ENCODE assay signal across 8 mouse cellular contexts in the genomic region with DNA sequence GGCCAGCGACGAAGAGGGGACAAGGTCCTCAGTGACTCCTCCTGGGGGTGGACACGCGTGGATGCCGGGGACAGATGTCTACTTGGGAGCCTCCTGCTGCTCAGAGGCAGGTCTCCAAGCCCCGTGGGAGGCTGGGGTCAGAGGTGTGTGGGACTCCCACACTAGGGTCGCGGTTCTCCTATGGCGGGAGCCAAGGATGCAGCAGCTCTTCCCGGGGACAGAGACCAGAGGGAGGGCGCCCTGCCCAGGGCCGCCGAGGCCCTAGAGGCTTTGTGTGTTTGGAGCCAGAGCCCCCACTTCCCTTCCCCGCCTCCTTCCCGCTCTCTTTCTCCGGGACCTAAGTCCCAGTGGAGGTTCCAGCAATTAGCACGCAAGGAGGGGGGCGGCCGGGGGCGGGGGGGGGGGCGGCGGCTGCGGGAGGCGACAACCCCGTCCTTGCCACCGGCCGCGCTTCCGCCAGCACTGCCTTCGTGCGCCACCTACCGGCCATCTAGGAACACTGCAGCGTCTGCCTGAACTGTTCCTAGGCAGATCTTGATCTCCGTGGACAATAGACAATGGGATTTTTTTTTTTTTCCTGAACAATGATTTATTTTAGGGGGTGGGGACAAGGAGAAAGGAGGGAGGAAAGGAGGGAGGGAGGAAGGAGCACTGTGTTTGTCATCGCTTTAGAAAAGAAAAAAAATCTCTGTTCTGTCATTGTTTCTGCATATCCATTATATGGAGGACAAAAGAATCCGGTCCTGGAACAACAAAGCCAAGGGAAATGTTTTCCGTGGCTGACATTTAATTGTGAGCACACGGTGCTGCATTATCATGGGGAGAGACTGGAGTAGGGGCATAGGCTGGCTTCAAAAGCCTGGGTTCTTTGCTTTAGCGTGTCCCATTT.
DNase-seq lines count a peak whose midpoint lies in the region; ATAC-seq and TF ChIP-seq lines count a peak whose summit lies in the region.

No protein-coding gene starts in this region.

- no peaks in the 10 kb centered on the region for H3K9me3 ChIP-seq in hindbrain, postnatal 0 days (ENCODE audit: low read length)

- H3K27me3 ChIP-seq in hindbrain, postnatal 0 days (ENCODE audit: insufficient read depth, low read length): no peaks in the 10 kb centered on the region

- H3K9ac ChIP-seq in hindbrain, postnatal 0 days (replicated peaks; ENCODE audit: low read length): peak overlapping the region; percentile 65

- DNase-seq in ZHBTc4 (ENCODE audit: low read depth, low spot score): peak; percentile 82
- DNase-seq in cerebellum, postnatal 14 days: peak; percentile 92
- peak; percentile 83 for DNase-seq in gastrocnemius, postnatal 10 days
- DNase-seq in hindbrain, postnatal 0 days (ENCODE audit: low spot score): peak; percentile 92
- DNase-seq in left cerebral cortex, postnatal 25 days (ENCODE audit: low spot score in 2 of 2): peak; percentile 65 to 75
- peak; percentile 72 to 81 for DNase-seq in right cerebral cortex, adult 2 months (ENCODE audit: low spot score in 2 of 2)
- peak; percentile 76 for DNase-seq in urinary bladder, postnatal 14 days (ENCODE audit: low spot score)

- peak; percentile 92 for ATAC-seq in hindbrain, postnatal 0 days
- peak; percentile 70 for ATAC-seq in megakaryocyte progenitor cell, adult 5-6 weeks (replicated peaks; ENCODE audit: poor library complexity)

- H3K4me1 ChIP-seq in hindbrain, postnatal 0 days (ENCODE audit: insufficient read depth, low read length): peaks cover 4% of the 10 kb centered on the region; the same call in 1 of the 2 replicates

- intact Hi-C loops in left cerebral cortex, postnatal 25 days (cut with DNase I): loop anchor here (1.0 to 5.0 kb wide), 5 partner anchors 94 to 495 kb away; no protein-coding TSS in a partner anchor

- peak; percentile 86 for TF ChIP-seq CTCF in hindbrain, postnatal 0 days (IDR thresholded peaks at IDR 0.05; ENCODE audit: low read depth)

- WGBS in hindbrain, postnatal 0 days: 3% methylated on average over 33 of the region's 39 CpGs

- no peaks in the 10 kb centered on the region for H3K36me3 ChIP-seq in hindbrain, postnatal 0 days (ENCODE audit: insufficient read depth, low read length)

- H3K4me2 ChIP-seq in hindbrain, postnatal 0 days (ENCODE audit: low read depth, low read length): peak overlapping the region; percentile 85

- peak overlapping the region; percentile 41 for H3K4me3 ChIP-seq in hindbrain, postnatal 0 days (ENCODE audit: low read length)

- peak overlapping the region; percentile 74 for H3K27ac ChIP-seq in hindbrain, postnatal 0 days

Comparison
In these comparisons a context has a peak if more than half of its experiments do, and no peak if none do; other contexts are left out.
1. Peak in every context shown above with its lines: DNase-seq, ATAC-seq, H3K4me3 ChIP-seq and H3K27ac ChIP-seq.